Mouse (Mus musculus) G1E (cell line): ENCODE data around the gene Prpf8. TPM values are rescaled to one million over a fixed set of nuclear protein-coding genes. Genes with fewer than 3 reads are reported as not detected.
A peak's percentile ranks its signal among the peaks of the same experiment; 100 is the strongest.

Source experiments
- ATAC-seq: 2 replicates; pipeline ENCODE4 v1.8.0; 2016; ENCODE audit warnings: mild to moderate bottlenecking; ENCODE audit not compliant: insufficient number of reproducible peaks, poor library complexity, low FRiP score, severe bottlenecking; ENCODE audit errors: extremely low read depth
- DNase-seq: peaks from one replicate; pipeline ENCODE4 v3.0.0; 2012; ENCODE audit warnings: low spot score
- H3K27me3 ChIP-seq: 2 replicates; pipeline ENCODE4 v1.6.1; 2012; ENCODE audit warnings: mild to moderate bottlenecking, low read length, inconsistent platforms; ENCODE audit not compliant: insufficient read depth
- H3K36me3 ChIP-seq: replicated peaks from 2 replicates; pipeline ENCODE3; 2012; ENCODE audit warnings: mild to moderate bottlenecking, inconsistent platforms
- H3K4me1 ChIP-seq: 2 replicates; pipeline ENCODE4 v1.6.1; 2012; ENCODE audit warnings: low read depth, low read length, inconsistent platforms, mixed read lengths; ENCODE audit not compliant: insufficient read depth
- H3K4me3 ChIP-seq: 2 replicates; pipeline ENCODE4 v1.5.1; 2012; ENCODE audit warnings: low read depth, mild to moderate bottlenecking, inconsistent platforms, low read length, moderate library complexity, mixed read lengths
- H3K9me3 ChIP-seq: replicated peaks from 2 replicates; pipeline ENCODE4 v1.6.1; 2012; ENCODE audit warnings: inconsistent platforms
- CTCF ChIP-seq: IDR thresholded peaks from 2 replicates; pipeline ENCODE4 v1.5.1; 2012; ENCODE audit warnings: low read depth, low read length, inconsistent platforms, mixed read lengths
- GATA1 ChIP-seq: IDR thresholded peaks from 2 replicates; pipeline ENCODE4 v1.6.1; 2012; ENCODE audit warnings: borderline replicate concordance, low read length, inconsistent platforms, mixed read lengths
- GATA2 ChIP-seq: IDR thresholded peaks from 2 replicates; pipeline ENCODE4 v1.6.1; 2012; ENCODE audit warnings: low read depth, low read length, inconsistent platforms, borderline replicate concordance
- POLR2AphosphoS5 ChIP-seq: IDR thresholded peaks from 2 replicates; pipeline ENCODE4 v1.6.1; 2012; ENCODE audit warnings: low read depth, low read length, inconsistent platforms; ENCODE audit not compliant: insufficient replicate concordance
- TAL1 ChIP-seq: conservative IDR thresholded peaks from 2 replicates; pipeline ENCODE4 v1.6.1; 2012; ENCODE audit warnings: low read depth, low read length, inconsistent platforms, mixed read lengths
- polyA plus RNA-seq: library from polyadenylated mRNA; stranded (reverse); fragments of >175 nt; gene quantifications from 2 replicates; pipeline ENCODE4 v1.2.3, GENCODE M21; 2012
- total RNA-seq, 2 experiments: library from RNA; stranded (forward) in 1 of 2; stranded (reverse) in 1 of 2; fragments of 200-1000 nt in 1 of 2; fragments of >200 nt in 1 of 2; fragmentation: Nextera tagmentation in 1 of 2; gene quantifications; 2 replicates each; pipeline ENCODE4 v1.2.3; 2014 to 2017

The Prpf8 gene
- total and polyA plus RNA-seq, 3 experiments: 90.1 to 539 (median 150) TPM

DNA sequence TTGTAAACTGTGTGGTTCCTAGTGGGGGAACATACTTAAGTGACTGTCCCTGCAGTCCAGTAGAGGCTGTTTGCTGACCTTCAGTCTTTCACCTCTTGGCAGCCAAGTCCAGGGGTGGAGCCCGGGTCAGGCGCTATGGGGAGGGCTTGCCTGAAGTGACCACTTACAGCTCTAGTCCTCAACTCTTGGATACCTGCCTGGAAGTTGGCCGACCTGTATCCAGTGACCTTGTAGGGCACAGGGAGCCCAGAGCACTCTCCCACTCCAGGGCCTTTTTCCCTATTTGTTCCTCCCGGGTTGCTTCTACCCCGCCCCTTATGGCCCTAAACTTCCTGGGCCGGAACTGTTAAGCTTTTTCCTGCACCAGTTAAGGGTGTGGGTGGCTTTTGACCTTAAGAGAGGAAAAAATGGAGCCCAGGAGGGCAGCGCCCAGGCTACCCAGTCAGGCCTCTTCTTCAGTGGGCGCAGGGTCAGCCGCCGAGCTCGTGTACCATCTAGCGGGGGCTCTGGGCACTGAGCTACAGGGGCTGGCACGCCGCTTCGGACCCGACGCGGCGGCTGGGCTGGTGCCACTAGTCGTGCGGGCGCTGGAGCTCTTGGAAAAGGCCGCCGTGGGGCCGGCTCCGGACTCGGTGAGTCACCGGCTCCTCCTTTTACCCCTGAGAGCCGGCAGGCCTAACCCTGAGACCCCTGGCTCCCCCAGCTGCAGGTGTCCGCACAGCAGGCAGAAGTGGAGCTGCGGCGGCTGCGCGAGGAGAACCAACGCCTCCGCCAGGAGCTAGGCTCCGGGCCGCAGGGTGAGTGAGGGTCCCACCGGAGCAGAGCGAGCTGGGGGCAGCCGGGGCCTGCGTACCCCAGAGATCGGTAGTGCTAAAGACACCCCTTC is 23.4 kb downstream of the Prpf8 start, which contains the start of gene Rilp:
Rilp (plus strand) TSS at position 354 of the 886 bp plus-strand sequence.
- no peaks in the 10 kb centered on the region for H3K9me3 ChIP-seq
- H3K27me3 ChIP-seq: peaks cover 9% of the 10 kb centered on the region; the same call in 1 of the 2 replicates
- peaks cover 78% of the 10 kb centered on the region for H3K36me3 ChIP-seq
- peaks cover 32% of the 10 kb centered on the region for H3K4me1 ChIP-seq
- TF ChIP-seq TAL1: no peak
- no peak for TF ChIP-seq CTCF
- TF ChIP-seq GATA1: no peak
- no peak for TF ChIP-seq GATA2
- TF ChIP-seq POLR2AphosphoS5: no peak
- ATAC-seq (no peak), DNase-seq (peak; percentile 62)
- H3K4me3 ChIP-seq: peak within 1 kb of the TSS; percentile 70

DNA sequence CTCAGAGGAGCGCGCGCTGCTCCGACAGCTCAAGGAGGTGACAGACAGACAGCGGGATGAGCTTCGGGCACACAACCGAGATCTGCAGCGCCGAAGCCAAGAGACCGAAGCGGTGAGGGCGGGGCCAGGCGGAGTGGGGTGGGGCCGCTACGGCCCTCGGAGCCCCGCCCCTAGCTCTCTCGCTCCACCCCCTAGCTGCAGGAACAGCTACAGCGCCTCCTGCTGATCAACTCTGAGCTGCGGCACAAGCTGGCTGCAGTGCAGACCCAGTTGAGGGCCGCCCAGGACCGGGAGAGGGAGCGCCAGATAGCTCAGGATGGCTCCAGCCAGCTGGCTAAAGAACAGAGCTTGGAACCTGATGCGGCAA is 24.0 kb downstream of the Prpf8 start:
- Histone ChIP-seq H3K27me3 (peaks cover 15% of the 10 kb centered on the region; the same call in 1 of the 2 replicates), H3K9me3 (no peaks in the 10 kb centered on the region), H3K36me3 (peaks cover 72% of the 10 kb centered on the region), H3K4me1 (peaks cover 37% of the 10 kb centered on the region), H3K4me3 (peak overlapping the region; percentile 70)
- TF ChIP-seq TAL1 (no peak), CTCF (peak; percentile 42)
- DNase-seq (peak; percentile 74), ATAC-seq (peak; percentile 59; the same call in 1 of the 2 replicates)

DNA sequence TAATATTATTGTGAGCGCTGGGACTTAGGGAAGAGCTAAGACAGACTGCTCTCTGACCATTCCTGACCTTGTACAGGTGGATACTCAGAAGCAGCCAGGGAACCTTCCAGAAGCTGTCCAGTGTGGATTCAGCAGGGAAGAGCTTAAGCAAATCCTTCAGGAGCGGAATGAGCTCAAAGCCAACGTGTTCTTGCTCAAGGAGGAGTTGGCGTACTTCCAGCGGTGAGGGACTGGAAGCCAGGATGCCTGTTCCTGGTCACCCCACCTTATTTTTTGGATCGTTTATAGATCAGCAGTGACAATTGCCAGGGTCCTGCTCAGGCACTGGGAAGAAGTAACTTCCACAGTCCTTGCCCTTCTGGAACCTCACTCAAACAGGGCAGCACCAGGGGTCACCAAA is 24.6 kb downstream of the Prpf8 start:
- no peak for ATAC-seq

DNA sequence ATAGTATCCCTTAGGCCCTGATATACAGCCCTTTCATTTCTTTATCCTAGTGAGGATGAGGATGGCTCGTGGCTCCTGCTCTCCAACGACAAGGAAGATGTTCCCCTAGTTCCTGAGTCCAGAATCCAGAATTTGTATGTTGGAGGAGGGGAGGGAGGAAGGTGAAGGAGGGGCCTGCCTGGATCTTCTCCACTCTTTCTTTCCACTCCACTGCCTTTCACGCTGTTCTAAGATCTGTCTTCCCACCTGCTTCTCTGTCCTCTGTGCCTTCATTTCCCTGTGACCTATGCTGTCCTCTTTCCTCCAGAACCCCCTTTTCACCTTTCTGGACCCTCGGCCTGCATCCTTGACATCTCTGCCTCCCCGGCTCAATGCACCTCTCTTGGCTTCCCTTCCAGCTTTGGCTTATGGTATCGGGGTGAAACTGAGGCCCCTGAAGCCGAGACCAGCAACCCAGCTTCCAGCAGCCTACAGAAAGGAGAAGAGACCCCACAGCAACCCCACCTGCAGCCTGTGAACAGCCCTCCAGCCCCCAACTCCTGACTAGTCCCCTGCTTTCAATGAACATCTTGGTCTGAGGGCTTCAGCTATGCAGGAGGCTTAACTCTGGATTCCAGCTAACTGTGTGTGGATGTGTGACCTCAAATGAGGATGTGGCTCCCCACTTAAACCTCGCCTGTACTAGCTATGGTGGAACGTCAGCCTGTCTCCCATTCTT is 25.8 kb downstream of the Prpf8 start:
- ATAC-seq: no peak
- H3K9me3 ChIP-seq: no peaks in the 10 kb centered on the region
- TF ChIP-seq GATA2: no peak
- no peak for TF ChIP-seq TAL1
- TF ChIP-seq GATA1: no peak
- no peak for TF ChIP-seq POLR2AphosphoS5
- TF ChIP-seq CTCF: no peak
- DNase-seq: no peak
- H3K4me1 ChIP-seq: peaks cover 34% of the 10 kb centered on the region
- no peak overlapping the region for H3K4me3 ChIP-seq
- peaks cover 15% of the 10 kb centered on the region; the same call in 1 of the 2 replicates for H3K27me3 ChIP-seq
- H3K36me3 ChIP-seq: peaks cover 58% of the 10 kb centered on the region

More for the DNA sequence above, 24.6 kb downstream of the Prpf8 start:
- no peaks in the 10 kb centered on the region for H3K9me3 ChIP-seq
- DNase-seq: no peak
- peaks cover 15% of the 10 kb centered on the region; the same call in 1 of the 2 replicates for H3K27me3 ChIP-seq
- H3K36me3 ChIP-seq: peaks cover 66% of the 10 kb centered on the region
- H3K4me1 ChIP-seq: peaks cover 37% of the 10 kb centered on the region
- H3K4me3 ChIP-seq: no peak overlapping the region
- TF ChIP-seq GATA1: no peak
- no peak for TF ChIP-seq POLR2AphosphoS5

DNA sequence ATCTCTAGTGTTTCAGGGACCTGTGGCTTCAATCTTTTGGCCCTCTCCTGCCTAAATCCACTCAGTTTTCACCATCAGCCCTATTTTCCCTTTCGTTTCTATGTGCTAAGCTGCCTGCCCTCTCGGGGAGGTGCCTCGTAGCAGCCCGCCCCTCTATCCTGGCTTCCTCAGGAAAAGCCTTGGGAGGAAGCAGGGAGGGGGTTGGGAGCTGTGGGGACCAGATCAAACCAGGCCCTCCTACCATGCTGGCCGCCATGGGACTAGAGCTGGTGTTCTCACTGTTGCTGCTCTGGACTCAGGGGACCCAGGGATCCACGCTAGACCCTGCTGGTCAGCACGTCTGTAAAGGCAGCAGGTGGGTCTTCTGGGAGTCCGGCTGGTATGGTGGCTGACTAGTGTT is 26.7 kb downstream of the Prpf8 start, which contains the start of gene Scarf1:
Scarf1 (plus strand) TSS at position 205 of the 400 bp plus-strand sequence.
- ATAC-seq: no peak
- H3K4me3 ChIP-seq: no peak within 1 kb of the TSS
- TF ChIP-seq TAL1 (no peak), POLR2AphosphoS5 (no peak), GATA2 (no peak), GATA1 (no peak), CTCF (no peak)
- H3K9me3 ChIP-seq: no peaks in the 10 kb centered on the region
- H3K27me3 ChIP-seq: peaks cover 15% of the 10 kb centered on the region; the same call in 1 of the 2 replicates
- H3K4me1 ChIP-seq: peaks cover 31% of the 10 kb centered on the region
- H3K36me3 ChIP-seq: peaks cover 50% of the 10 kb centered on the region
- no peak for DNase-seq

DNA sequence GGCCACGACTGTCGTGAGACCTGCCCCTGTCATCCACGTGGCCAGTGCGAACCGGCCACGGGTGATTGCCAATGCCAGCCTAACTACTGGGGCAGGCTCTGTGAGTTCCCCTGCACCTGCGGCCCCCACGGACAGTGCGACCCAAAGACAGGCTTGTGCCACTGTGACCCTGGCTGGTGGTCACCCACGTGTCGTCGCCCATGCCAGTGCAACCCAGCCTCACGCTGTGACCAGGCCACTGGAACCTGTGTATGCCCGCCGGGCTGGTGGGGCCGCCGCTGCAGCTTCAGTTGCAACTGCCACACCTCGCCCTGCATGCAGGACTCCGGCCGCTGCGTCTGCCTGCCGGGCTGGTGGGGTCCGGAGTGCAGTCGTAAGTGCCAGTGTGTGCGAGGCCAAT is 28.6 kb downstream of the Prpf8 start:
- no peak for TF ChIP-seq CTCF
- no peak for TF ChIP-seq TAL1
- no peak for TF ChIP-seq POLR2AphosphoS5
- TF ChIP-seq GATA1: no peak
- TF ChIP-seq GATA2: no peak
- no peak overlapping the region for H3K4me3 ChIP-seq
- H3K4me1 ChIP-seq: peaks cover 13% of the 10 kb centered on the region
- peaks cover 20% of the 10 kb centered on the region for H3K27me3 ChIP-seq
- peaks cover 31% of the 10 kb centered on the region for H3K36me3 ChIP-seq
- no peaks in the 10 kb centered on the region for H3K9me3 ChIP-seq
- ATAC-seq (no peak), DNase-seq (no peak)
